Mouse (Mus musculus): ENCODE measurements around the gene Exoc7. TPM values are rescaled to one million over a fixed set of nuclear protein-coding genes. Genes with fewer than 3 reads are reported as not detected.
A peak's percentile ranks its signal among the peaks of the same experiment; 100 is the strongest.

Exoc7 gene
- polyA plus RNA-seq, 1 experiment from 2014 or later, result 42.5 TPM

GRCm38 (mm10) chr11:116292401-116292800 lies 14.6 kb downstream of the Exoc7 start:
- Histone ChIP-seq H3K27ac (ENCODE audit: low read depth, low read length) (no peak overlapping the region), H3K27me3 (ENCODE audit: control insufficient read depth, insufficient read depth, low read length) (no peaks in the 10 kb centered on the region), H3K4me1 (ENCODE audit: control insufficient read depth, insufficient read depth, low read length) (peaks cover 12% of the 10 kb centered on the region; the same call in 1 of the 2 replicates), H3K9me3 (replicated peaks; ENCODE audit: control insufficient read depth, low read length) (no peaks in the 10 kb centered on the region), H3K9ac (ENCODE audit: low read depth, low read length) (no peak overlapping the region), H3K36me3 (ENCODE audit: control insufficient read depth, insufficient read depth, low read length) (peaks cover 17% of the 10 kb centered on the region), H3K4me3 (ENCODE audit: low read depth, low read length) (no peak overlapping the region), H3K4me2 (no peak overlapping the region)
- ATAC-seq (replicated peaks; ENCODE audit: insufficient number of reproducible peaks, low FRiP score, low TSS enrichment), result no peak
- WGBS (ENCODE audit: insufficient replicate concordance), result 87% methylated on average over 13 of the region's 13 CpGs

GRCm38 (mm10) chr11:116290556-116290955 lies 16.5 kb downstream of the Exoc7 start:
- peaks cover 8% of the 10 kb centered on the region for H3K27me3 ChIP-seq (ENCODE audit: control insufficient read depth, insufficient read depth, low read length)
- H3K9me3 ChIP-seq (replicated peaks; ENCODE audit: control insufficient read depth, low read length), result no peaks in the 10 kb centered on the region
- H3K9ac ChIP-seq (ENCODE audit: low read depth, low read length), result no peak overlapping the region
- no peak overlapping the region for H3K27ac ChIP-seq (ENCODE audit: low read depth, low read length)
- no peak for ATAC-seq (replicated peaks; ENCODE audit: insufficient number of reproducible peaks, low FRiP score, low TSS enrichment)
- peaks cover 9% of the 10 kb centered on the region; the same call in 1 of the 2 replicates for H3K4me1 ChIP-seq (ENCODE audit: control insufficient read depth, insufficient read depth, low read length)
- no peak overlapping the region for H3K4me2 ChIP-seq
- H3K4me3 ChIP-seq (ENCODE audit: low read depth, low read length), result no peak overlapping the region
- WGBS (ENCODE audit: insufficient replicate concordance), result 57% methylated on average over 8 of the region's 8 CpGs
- peaks cover 17% of the 10 kb centered on the region for H3K36me3 ChIP-seq (ENCODE audit: control insufficient read depth, insufficient read depth, low read length)

- Histone ChIP-seq H3K27ac (ENCODE audit: low read depth, low read length) (no peak overlapping the region), H3K9ac (ENCODE audit: low read depth, low read length) (no peak overlapping the region), H3K27me3 (ENCODE audit: control insufficient read depth, insufficient read depth, low read length) (peaks cover 40% of the 10 kb centered on the region), H3K36me3 (ENCODE audit: control insufficient read depth, insufficient read depth, low read length) (peaks cover 17% of the 10 kb centered on the region), H3K4me3 (ENCODE audit: low read depth, low read length) (no peak overlapping the region), H3K4me1 (ENCODE audit: control insufficient read depth, insufficient read depth, low read length) (peaks cover 9% of the 10 kb centered on the region; the same call in 1 of the 2 replicates), H3K4me2 (no peak overlapping the region), H3K9me3 (replicated peaks; ENCODE audit: control insufficient read depth, low read length) (no peaks in the 10 kb centered on the region)
- 65% methylated on average over 5 of the region's 5 CpGs for WGBS (ENCODE audit: insufficient replicate concordance)
- ATAC-seq (replicated peaks; ENCODE audit: insufficient number of reproducible peaks, low FRiP score, low TSS enrichment), result no peak
These were observed 19.7 kb downstream of the Exoc7 start for GRCm38 (mm10) chr11:116287351-116287750.

- WGBS (ENCODE audit: insufficient replicate concordance), result 61% methylated on average over 7 of the region's 7 CpGs
- Histone ChIP-seq H3K4me1 (ENCODE audit: control insufficient read depth, insufficient read depth, low read length) (peaks cover 17% of the 10 kb centered on the region), H3K36me3 (ENCODE audit: control insufficient read depth, insufficient read depth, low read length) (peaks cover 11% of the 10 kb centered on the region), H3K4me3 (ENCODE audit: low read depth, low read length) (no peak overlapping the region), H3K4me2 (no peak overlapping the region), H3K27ac (ENCODE audit: low read depth, low read length) (no peak overlapping the region), H3K9me3 (replicated peaks; ENCODE audit: control insufficient read depth, low read length) (no peaks in the 10 kb centered on the region), H3K27me3 (ENCODE audit: control insufficient read depth, insufficient read depth, low read length) (peaks cover 55% of the 10 kb centered on the region), H3K9ac (ENCODE audit: low read depth, low read length) (no peak overlapping the region)
- ATAC-seq (replicated peaks; ENCODE audit: insufficient number of reproducible peaks, low FRiP score, low TSS enrichment), result no peak
These were observed 21.3 kb downstream of the Exoc7 start for GRCm38 (mm10) chr11:116285770-116286191.

- H3K9ac ChIP-seq (ENCODE audit: low read depth, low read length), result no peak overlapping the region
- no peak overlapping the region for H3K27ac ChIP-seq (ENCODE audit: low read depth, low read length)
- peaks cover 67% of the 10 kb centered on the region for H3K27me3 ChIP-seq (ENCODE audit: control insufficient read depth, insufficient read depth, low read length)
- H3K4me2 ChIP-seq, result no peak overlapping the region
- peaks cover 12% of the 10 kb centered on the region for H3K4me1 ChIP-seq (ENCODE audit: control insufficient read depth, insufficient read depth, low read length)
- 51% methylated on average over 6 of the region's 6 CpGs for WGBS (ENCODE audit: insufficient replicate concordance)
- no peak overlapping the region for H3K4me3 ChIP-seq (ENCODE audit: low read depth, low read length)
- no peaks in the 10 kb centered on the region for H3K9me3 ChIP-seq (replicated peaks; ENCODE audit: control insufficient read depth, low read length)
- ATAC-seq (replicated peaks; ENCODE audit: insufficient number of reproducible peaks, low FRiP score, low TSS enrichment), result no peak
- peaks cover 8% of the 10 kb centered on the region for H3K36me3 ChIP-seq (ENCODE audit: control insufficient read depth, insufficient read depth, low read length)
These were observed 23.1 kb downstream of the Exoc7 start for GRCm38 (mm10) chr11:116283982-116284381.

GRCm38 (mm10) chr11:116282912-116283521 lies 24.0 kb downstream of the Exoc7 start:
- H3K27ac ChIP-seq (ENCODE audit: low read depth, low read length), result no peak overlapping the region
- WGBS (ENCODE audit: insufficient replicate concordance), result 11% methylated on average over 48 of the region's 48 CpGs
- no peak for ATAC-seq (replicated peaks; ENCODE audit: insufficient number of reproducible peaks, low FRiP score, low TSS enrichment)
- peaks cover 67% of the 10 kb centered on the region for H3K27me3 ChIP-seq (ENCODE audit: control insufficient read depth, insufficient read depth, low read length)
- H3K36me3 ChIP-seq (ENCODE audit: control insufficient read depth, insufficient read depth, low read length), result peaks cover 2% of the 10 kb centered on the region; the same call in 1 of the 2 replicates
- H3K4me1 ChIP-seq (ENCODE audit: control insufficient read depth, insufficient read depth, low read length), result peaks cover 9% of the 10 kb centered on the region
- no peak overlapping the region for H3K9ac ChIP-seq (ENCODE audit: low read depth, low read length)
- no peak overlapping the region for H3K4me3 ChIP-seq (ENCODE audit: low read depth, low read length)
- H3K4me2 ChIP-seq, result no peak overlapping the region
- H3K9me3 ChIP-seq (replicated peaks; ENCODE audit: control insufficient read depth, low read length), result no peaks in the 10 kb centered on the region

- H3K4me3 ChIP-seq (ENCODE audit: low read depth, low read length), result peak overlapping the region; percentile 41
- peaks cover 9% of the 10 kb centered on the region for H3K4me1 ChIP-seq (ENCODE audit: control insufficient read depth, insufficient read depth, low read length)
- H3K36me3 ChIP-seq (ENCODE audit: control insufficient read depth, insufficient read depth, low read length), result no peaks in the 10 kb centered on the region
- peak overlapping the region; percentile 24; the same call in 1 of the 2 replicates for H3K4me2 ChIP-seq
- H3K9me3 ChIP-seq (replicated peaks; ENCODE audit: control insufficient read depth, low read length), result no peaks in the 10 kb centered on the region
- H3K27me3 ChIP-seq (ENCODE audit: control insufficient read depth, insufficient read depth, low read length), result peaks cover 67% of the 10 kb centered on the region
- WGBS (ENCODE audit: insufficient replicate concordance), result 3% methylated on average over 11 of the region's 11 CpGs
- H3K27ac ChIP-seq (ENCODE audit: low read depth, low read length), result no peak overlapping the region
- no peak overlapping the region for H3K9ac ChIP-seq (ENCODE audit: low read depth, low read length)
- no peak for ATAC-seq (replicated peaks; ENCODE audit: insufficient number of reproducible peaks, low FRiP score, low TSS enrichment)
These were observed 24.9 kb downstream of the Exoc7 start for GRCm38 (mm10) chr11:116282089-116282488.

- no peaks in the 10 kb centered on the region for H3K36me3 ChIP-seq (ENCODE audit: control insufficient read depth, insufficient read depth, low read length)
- H3K27ac ChIP-seq (ENCODE audit: low read depth, low read length), result no peak overlapping the region
- WGBS (ENCODE audit: insufficient replicate concordance), result 2% methylated on average over 18 of the region's 18 CpGs
- no peaks in the 10 kb centered on the region for H3K9me3 ChIP-seq (replicated peaks; ENCODE audit: control insufficient read depth, low read length)
- peak overlapping the region; percentile 41 for H3K4me3 ChIP-seq (ENCODE audit: low read depth, low read length)
- no peak for ATAC-seq (replicated peaks; ENCODE audit: insufficient number of reproducible peaks, low FRiP score, low TSS enrichment)
- peak overlapping the region; percentile 68 for H3K4me2 ChIP-seq
- peak overlapping the region; percentile 46; the same call in 1 of the 2 replicates for H3K9ac ChIP-seq (ENCODE audit: low read depth, low read length)
- H3K27me3 ChIP-seq (ENCODE audit: control insufficient read depth, insufficient read depth, low read length), result peaks cover 67% of the 10 kb centered on the region
- H3K4me1 ChIP-seq (ENCODE audit: control insufficient read depth, insufficient read depth, low read length), result peaks cover 9% of the 10 kb centered on the region
These were observed 25.4 kb downstream of the Exoc7 start for GRCm38 (mm10) chr11:116281671-116282070.

All from heart, embryonic 11.5 days (tissue).